Mouse (Mus musculus) MEL (cell line): ENCODE results near the gene Lmo1. TPM values are rescaled to one million over a fixed set of nuclear protein-coding genes. Genes with fewer than 3 reads are reported as not detected.

Source experiments
- DNase-seq: peaks from one replicate; pipeline ENCODE4 v3.0.0; 2011; ENCODE audit warnings: low read depth, low spot score
- H3K27ac ChIP-seq: 2 replicates; pipeline ENCODE4 v1.5.1; 2012; ENCODE audit warnings: low read depth, mild to moderate bottlenecking, control low read depth, low read length, moderate library complexity; ENCODE audit not compliant: control insufficient read depth
- H3K27me3 ChIP-seq, 2 experiments: fragments of 150-350 bp in 1 of 2; sonication (generic) in 1 of 2; 2 replicates each; pipeline ENCODE4 v1.6.1; 2012; ENCODE audit warnings: low read length in 2 of 2, mild to moderate bottlenecking in 2 of 2, improper control_type of control experiment in 1 of 2, moderate library complexity in 1 of 2; ENCODE audit not compliant: insufficient read depth in 2 of 2, control insufficient read depth in 1 of 2
- H3K36me3 ChIP-seq, 2 experiments: 2 replicates each; pipeline ENCODE4 v1.6.1; 2012 to 2014; ENCODE audit warnings: low read length in 2 of 2, improper control_type of control experiment in 1 of 2, inconsistent platforms in 1 of 2, mild to moderate bottlenecking in 1 of 2; ENCODE audit not compliant: insufficient read depth in 2 of 2, control insufficient read depth in 1 of 2
- H3K4me1 ChIP-seq, 2 experiments: fragments of 150-350 bp in 1 of 2; sonication (generic) in 1 of 2; 2 replicates each; pipeline ENCODE4 v1.6.1; 2012; ENCODE audit warnings: low read length in 2 of 2, improper control_type of control experiment in 1 of 2, mild to moderate bottlenecking in 1 of 2; ENCODE audit not compliant: insufficient read depth in 2 of 2, control insufficient read depth in 1 of 2
- H3K4me3 ChIP-seq, 2 experiments: fragments of 150-350 bp in 1 of 2; sonication (generic) in 1 of 2; 2 replicates each; pipeline ENCODE4 v1.5.1; 2012; ENCODE audit warnings: low read depth in 2 of 2, low read length in 2 of 2, mild to moderate bottlenecking in 2 of 2, moderate library complexity in 2 of 2, control low read depth in 1 of 2, improper control_type of control experiment in 1 of 2; ENCODE audit not compliant: control insufficient read depth in 1 of 2, insufficient read depth in 1 of 2
- H3K79me2 ChIP-seq: 2 replicates; pipeline ENCODE4 v1.6.1; 2012; ENCODE audit warnings: mild to moderate bottlenecking, low read length, moderate library complexity; ENCODE audit not compliant: control insufficient read depth, poor library complexity, insufficient read depth
- H3K9ac ChIP-seq: 2 replicates; pipeline ENCODE4 v1.6.1; 2012; ENCODE audit warnings: low read depth, mild to moderate bottlenecking, control low read depth, low read length, moderate library complexity; ENCODE audit not compliant: control insufficient read depth, poor library complexity, severe bottlenecking
- H3K9me3 ChIP-seq: fragments of 150-350 bp; sonication (generic); replicated peaks from 2 replicates; pipeline ENCODE4 v1.6.1; 2012; ENCODE audit warnings: mild to moderate bottlenecking, low read length, improper control_type of control experiment, moderate library complexity; ENCODE audit not compliant: insufficient read depth
- BHLHE40 ChIP-seq: IDR thresholded peaks from 2 replicates; pipeline ENCODE4 v1.6.1; 2012; ENCODE audit warnings: low read depth, mild to moderate bottlenecking, inconsistent platforms, low read length, improper control_type of control experiment, borderline replicate concordance
- CHD1 ChIP-seq: IDR thresholded peaks from 2 replicates; pipeline ENCODE4 v1.6.1; 2012; ENCODE audit warnings: low read depth, mild to moderate bottlenecking, inconsistent platforms, low read length, improper control_type of control experiment
- CHD2 ChIP-seq: IDR thresholded peaks from 2 replicates; pipeline ENCODE4 v1.6.1; 2011; ENCODE audit warnings: low read length, improper control_type of control experiment
- CTCF ChIP-seq, 3 experiments: IDR thresholded peaks in 2 of 3; conservative IDR thresholded peaks in 1 of 3; 2 replicates each; pipeline ENCODE4 v1.5.1; 2011 to 2012; ENCODE audit warnings: low read length in 3 of 3, low read depth in 2 of 3, mild to moderate bottlenecking in 2 of 3, improper control_type of control experiment in 1 of 3, inconsistent platforms in 1 of 3, mixed read lengths in 1 of 3, moderate library complexity in 1 of 3; ENCODE audit not compliant: control insufficient read depth in 1 of 3, insufficient read depth in 1 of 3, poor library complexity in 1 of 3, severe bottlenecking in 1 of 3
- ELF1 ChIP-seq: IDR thresholded peaks from 2 replicates; pipeline ENCODE4 v1.6.1; 2014; ENCODE audit warnings: low read depth, mild to moderate bottlenecking, inconsistent platforms, low read length, improper control_type of control experiment, moderate library complexity
- ETS1 ChIP-seq: IDR thresholded peaks from 2 replicates; pipeline ENCODE4 v1.6.1; 2012; ENCODE audit warnings: low read depth, mild to moderate bottlenecking, inconsistent platforms, low read length, improper control_type of control experiment, moderate library complexity
- GATA1 ChIP-seq: IDR thresholded peaks from 2 replicates; pipeline ENCODE4 v1.6.1; 2011; ENCODE audit warnings: low read depth, low read length, improper control_type of control experiment
- JUND ChIP-seq: IDR thresholded peaks from 2 replicates; pipeline ENCODE4 v1.6.1; 2011; ENCODE audit warnings: low read depth, mild to moderate bottlenecking, improper control_type of control experiment, low read length
- KAT2A ChIP-seq: conservative IDR thresholded peaks from 2 replicates; pipeline ENCODE4 v1.6.1; 2012; ENCODE audit warnings: low read depth, low read length, improper control_type of control experiment, inconsistent platforms
- MAX ChIP-seq: IDR thresholded peaks from 2 replicates; pipeline ENCODE4 v1.6.1; 2011; ENCODE audit warnings: low read length, improper control_type of control experiment
- MYC ChIP-seq: IDR thresholded peaks from 2 replicates; pipeline ENCODE4 v1.6.1; 2011; ENCODE audit warnings: low read depth, mild to moderate bottlenecking, low read length, improper control_type of control experiment, moderate library complexity
- NRF1 ChIP-seq: IDR thresholded peaks from 2 replicates; pipeline ENCODE4 v1.6.1; 2014; ENCODE audit warnings: low read depth, mild to moderate bottlenecking, inconsistent platforms, low read length, improper control_type of control experiment, moderate library complexity; ENCODE audit not compliant: poor library complexity, insufficient read depth, severe bottlenecking
- POLR2AphosphoS2 ChIP-seq: IDR thresholded peaks from 2 replicates; pipeline ENCODE4 v1.6.1; 2011; ENCODE audit warnings: low read length, improper control_type of control experiment
- POLR2AphosphoS5 ChIP-seq: IDR thresholded peaks from 2 replicates; pipeline ENCODE4 v1.6.1; 2012; ENCODE audit warnings: low read depth, borderline replicate concordance, mild to moderate bottlenecking, inconsistent platforms, low read length, moderate library complexity, mixed read lengths
- SMC3 ChIP-seq: IDR thresholded peaks from 2 replicates; pipeline ENCODE4 v1.6.1; 2011; ENCODE audit warnings: low read depth, low read length, improper control_type of control experiment
- TAL1 ChIP-seq: IDR thresholded peaks from 2 replicates; pipeline ENCODE4 v1.6.1; 2012; ENCODE audit warnings: mild to moderate bottlenecking, inconsistent platforms, low read length, moderate library complexity, mixed read lengths
- TBP ChIP-seq: IDR thresholded peaks from 2 replicates; pipeline ENCODE4 v1.8.0; 2011; ENCODE audit warnings: low read depth, low read length, improper control_type of control experiment
- TCF12 ChIP-seq: IDR thresholded peaks from 2 replicates; pipeline ENCODE4 v1.6.1; 2014; ENCODE audit warnings: low read depth, mild to moderate bottlenecking, inconsistent platforms, low read length, improper control_type of control experiment, moderate library complexity
- UBTF ChIP-seq: IDR thresholded peaks from 2 replicates; pipeline ENCODE4 v1.6.1; 2012; ENCODE audit warnings: low read depth, mild to moderate bottlenecking, inconsistent platforms, low read length, improper control_type of control experiment, moderate library complexity, borderline replicate concordance; ENCODE audit not compliant: insufficient read depth
- USF2 ChIP-seq, 2 experiments: IDR thresholded peaks; 2 replicates each; pipeline ENCODE4 v1.6.1; 2011 to 2012; ENCODE audit warnings: improper control_type of control experiment in 2 of 2, low read length in 2 of 2, borderline replicate concordance in 1 of 2, inconsistent platforms in 1 of 2, low read depth in 1 of 2, mild to moderate bottlenecking in 1 of 2; ENCODE audit not compliant: insufficient read depth in 1 of 2
- ZC3H11A ChIP-seq: IDR thresholded peaks from 2 replicates; pipeline ENCODE4 v1.6.1; 2012; ENCODE audit warnings: low read depth, mild to moderate bottlenecking, inconsistent platforms, low read length, improper control_type of control experiment
- ZKSCAN1 ChIP-seq: IDR thresholded peaks from 2 replicates; pipeline ENCODE4 v1.6.1; 2012; ENCODE audit warnings: low read depth, mild to moderate bottlenecking, inconsistent platforms, low read length, improper control_type of control experiment, moderate library complexity
- ZMIZ1 ChIP-seq: IDR thresholded peaks from 2 replicates; pipeline ENCODE4 v1.6.1; 2012; ENCODE audit warnings: low read depth, mild to moderate bottlenecking, inconsistent platforms, low read length, improper control_type of control experiment, moderate library complexity
- polyA plus RNA-seq, 2 experiments: library from polyadenylated mRNA; stranded (reverse) in 1 of 2; unstranded in 1 of 2; fragments of >175 nt in 1 of 2; fragments of >200 nt in 1 of 2; gene quantifications; 2 replicates each; pipeline versions ENCODE4 v1.2.1 to v1.2.4; 2012; ENCODE audit warnings: low replicate concordance in 2 of 2, low read depth in 1 of 2; ENCODE audit not compliant: insufficient read length in 2 of 2, insufficient read depth in 1 of 2, missing spikeins in 1 of 2
- total RNA-seq: library from RNA; depleted of rRNA; stranded (reverse); fragments of 300-350 nt; gene quantifications from 2 replicates; pipeline ENCODE4 v1.2.3, GENCODE M21; 2012

Gene Lmo1
- total and polyA plus RNA-seq, 3 experiments: not detected

- Histone ChIP-seq H3K36me3 (no peaks in the 10 kb centered on the region), H3K27me3 (no peaks in the 10 kb centered on the region), H3K9ac (no peak overlapping the region), H3K4me3 (no peak overlapping the region), H3K79me2 (no peaks in the 10 kb centered on the region), H3K9me3 (no peaks in the 10 kb centered on the region), H3K4me1 (no peaks in the 10 kb centered on the region), H3K27ac (no peak overlapping the region)
- no peak for DNase-seq
- TF ChIP-seq ETS1 (no peak), TCF12 (no peak), POLR2AphosphoS2 (no peak), CHD2 (no peak), GATA1 (no peak), JUND (no peak), POLR2AphosphoS5 (no peak), TBP (no peak), UBTF (no peak), ZMIZ1 (no peak), NRF1 (no peak)
Measured at GRCm38 (mm10) chr7:109207811-109208210, 32.8 kb upstream of the Lmo1 start.

GRCm38 (mm10) chr7:109206358-109206757, 31.4 kb upstream of the Lmo1 start:
- DNase-seq: no peak
- no peaks in the 10 kb centered on the region for H3K4me1 ChIP-seq
- H3K9ac ChIP-seq: no peak overlapping the region
- no peaks in the 10 kb centered on the region for H3K79me2 ChIP-seq
- H3K4me3 ChIP-seq: no peak overlapping the region
- TF ChIP-seq CTCF (IDR thresholded peaks at IDR 0.05 in 2 of 3, conservative IDR thresholded peaks at IDR 0.05 in 1 of 3; ENCODE audit: control insufficient read depth in 1 of 3, insufficient read depth in 1 of 3, low read depth in 2 of 3, low read length in 3 of 3, poor library complexity in 1 of 3, severe bottlenecking in 1 of 3) (no peak), USF2 (IDR thresholded peaks at IDR 0.05; ENCODE audit: borderline replicate concordance in 1 of 2, insufficient read depth in 1 of 2, low read depth in 1 of 2, low read length in 2 of 2) (no peak), BHLHE40 (no peak), ZKSCAN1 (no peak), ZC3H11A (no peak), MAX (no peak), MYC (no peak), SMC3 (no peak), KAT2A (no peak), GATA1 (no peak), CHD2 (no peak), ETS1 (no peak), TAL1 (no peak), ELF1 (no peak), CHD1 (no peak), NRF1 (no peak)
- TF ChIP-seq, all 39 proteins: peak for 0
- Histone ChIP-seq H3K36me3 (no peaks in the 10 kb centered on the region), H3K27ac (no peak overlapping the region), H3K27me3 (no peaks in the 10 kb centered on the region), H3K9me3 (no peaks in the 10 kb centered on the region)
